Mouse (Mus musculus) frontal cortex, postnatal 10 days (tissue): Measurements from ENCODE around the gene Gng3.

Source experiments
- DNase-seq, 2 experiments: peaks; one replicate each; pipeline ENCODE4 v3.0.0; 2022; ENCODE audit warnings: low spot score in 2 of 2, mixed read lengths in 1 of 2

Gene Gng3

DNA sequence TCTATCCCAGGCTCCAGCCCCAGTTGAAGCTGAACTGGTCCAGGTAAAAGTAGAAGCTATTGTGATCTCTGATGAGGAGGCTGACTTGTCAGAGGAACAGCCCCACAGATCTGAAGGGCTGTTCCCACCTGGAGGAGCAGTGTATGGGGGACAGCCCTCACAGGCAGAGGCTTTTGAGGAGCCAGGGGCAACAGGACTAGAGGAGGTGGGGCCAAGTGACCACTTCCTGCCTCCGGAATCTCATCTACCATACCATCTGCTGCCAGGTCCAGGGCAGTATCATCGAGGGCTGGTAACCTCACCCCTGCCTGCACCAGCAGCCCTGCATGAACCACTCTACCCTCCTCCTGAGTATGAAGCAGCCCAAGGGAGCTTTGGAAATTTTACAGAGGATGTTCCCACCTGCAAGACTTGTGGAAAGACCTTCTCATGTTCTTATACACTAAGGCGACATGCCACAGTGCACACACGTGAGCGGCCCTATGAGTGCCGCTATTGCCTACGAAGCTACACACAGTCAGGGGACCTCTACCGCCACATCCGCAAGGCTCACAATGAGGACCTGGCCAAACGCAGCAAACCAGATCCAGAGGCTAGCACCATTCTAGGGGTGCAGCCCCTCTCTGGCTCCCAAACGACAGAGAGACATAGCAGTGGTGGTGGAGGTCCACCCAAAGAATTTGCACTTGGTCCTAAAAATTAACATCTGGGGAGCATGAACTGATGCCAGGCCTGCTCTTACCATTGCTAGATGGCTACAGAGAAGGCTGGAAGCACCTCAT lies 34.9 kb downstream of the Gng3 start:
- no peak for DNase-seq

DNA sequence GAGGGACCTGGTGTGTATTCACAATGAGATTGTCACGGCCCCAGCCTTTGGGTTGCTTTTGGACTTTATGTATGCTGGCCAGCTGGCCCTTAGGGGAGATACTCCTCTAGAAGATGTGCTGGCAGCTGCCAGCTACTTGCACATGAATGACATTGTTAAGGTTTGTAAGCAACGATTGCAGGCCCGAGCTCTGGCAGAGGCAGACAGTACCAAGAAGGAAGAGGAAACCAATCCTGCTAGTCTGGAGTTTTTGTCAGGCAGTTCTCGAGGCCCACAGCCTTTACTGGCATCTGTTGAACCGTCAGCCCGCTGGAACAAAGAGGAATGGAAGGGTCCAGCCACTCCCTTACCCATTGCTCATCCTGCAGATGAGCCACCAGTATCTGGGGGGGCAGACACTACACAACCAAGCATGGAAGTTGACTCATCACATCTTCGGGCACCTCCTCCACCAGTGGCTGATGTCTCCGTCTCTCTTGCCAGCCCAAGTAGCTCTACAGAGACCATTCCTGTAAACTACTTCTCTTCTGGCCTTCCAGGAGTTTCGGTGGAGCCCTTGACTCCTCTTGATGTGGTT lies 35.7 kb downstream of the Gng3 start:
- DNase-seq = no peak

- DNase-seq = peak; percentile 94 to 96
These were observed 36.7 kb downstream of the Gng3 start, which contains the start of gene Zbtb3 for GRCm38 (mm10) chr19:8802130-8802821. Gene Zbtb3 (plus strand): TSS chr19:8802555.

DNA sequence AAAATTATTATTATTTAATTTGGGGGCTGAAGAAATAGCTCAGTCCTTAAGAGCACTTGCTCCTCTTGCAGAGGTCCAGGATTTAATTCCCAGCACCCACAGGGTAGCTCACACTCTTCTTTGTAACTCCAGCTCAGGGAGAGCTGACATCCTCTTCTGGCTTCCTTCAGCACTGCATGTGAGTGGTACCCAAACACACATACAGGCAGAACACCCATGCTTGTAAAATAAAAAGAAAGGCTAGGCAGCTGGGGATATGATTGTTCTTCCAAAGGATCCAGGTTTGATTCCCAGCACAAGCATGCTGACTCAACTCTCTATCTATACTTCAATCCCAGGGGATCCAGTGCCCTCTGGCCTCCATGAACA lies 40.1 kb downstream of the Gng3 start:
- no peak for DNase-seq

DNA sequence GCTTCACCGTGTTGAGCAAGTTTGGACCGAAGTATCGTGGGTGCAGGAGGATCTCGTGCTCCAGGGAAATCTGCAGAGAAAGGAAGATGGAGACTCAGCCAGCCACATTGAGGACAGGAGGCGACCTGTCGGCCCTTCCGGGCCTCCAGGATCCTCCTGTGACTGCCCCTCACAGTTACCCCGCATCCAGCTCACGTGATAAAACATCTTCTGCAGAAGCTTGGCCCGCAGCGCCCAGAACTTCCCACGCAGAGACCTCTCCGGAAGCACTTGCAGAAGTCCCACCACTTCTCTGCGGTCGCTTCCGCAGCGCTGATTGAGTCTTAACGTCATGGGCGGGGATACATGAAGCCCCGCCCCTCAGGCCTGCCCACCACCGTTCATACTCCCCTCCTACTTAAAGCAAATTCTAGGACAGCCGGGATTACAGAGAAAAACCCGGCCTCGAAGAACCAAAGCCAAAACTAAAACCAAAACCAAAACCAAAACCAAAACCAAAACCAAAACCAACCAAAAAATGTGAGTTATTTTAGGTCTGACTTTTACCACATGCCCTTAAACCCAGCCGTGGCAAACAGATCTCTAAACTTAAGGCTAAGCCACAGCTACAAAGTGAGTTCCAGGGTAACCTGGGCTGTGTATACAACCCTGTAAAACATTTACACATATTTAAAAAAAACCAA lies 40.6 kb downstream of the Gng3 start, which contains the start of gene Polr2g:
Polr2g (minus strand) TSS at position 314 of the 683 bp plus-strand sequence.
- peak; percentile 86 to 88 for DNase-seq

- DNase-seq = no peak
These were observed 48.8 kb downstream of the Gng3 start for GRCm38 (mm10) chr19:8790171-8790570.

GRCm38 (mm10) chr19:8789171-8789570 lies 49.8 kb downstream of the Gng3 start:
- no peak for DNase-seq

- DNase-seq = no peak
These were observed 50.5 kb downstream of the Gng3 start for GRCm38 (mm10) chr19:8788521-8788920.
